Mouse (Mus musculus): ENCODE data around the gene Sox5.

Gene Sox5

DNA sequence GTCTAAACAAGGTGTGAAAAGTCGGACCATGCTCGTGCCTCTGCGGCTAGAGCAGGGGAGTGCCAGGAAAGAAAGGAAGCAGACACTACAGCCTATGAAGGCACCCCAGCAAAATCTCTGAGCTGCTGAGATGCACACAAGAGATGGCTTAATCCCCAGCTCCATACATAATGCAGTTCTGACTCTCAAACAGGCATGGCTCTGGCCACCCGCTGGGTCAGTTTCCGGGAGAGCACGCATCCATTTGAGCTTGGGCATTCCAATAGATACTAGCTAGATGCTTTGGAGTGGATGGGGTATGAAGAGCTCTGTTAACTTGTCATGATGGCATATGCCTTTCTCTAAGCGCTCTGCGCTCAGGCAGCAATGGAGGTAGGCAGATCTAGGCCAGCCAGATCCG, 132.9 kb downstream of the Sox5 start:
- no peak for DNase-seq

DNA sequence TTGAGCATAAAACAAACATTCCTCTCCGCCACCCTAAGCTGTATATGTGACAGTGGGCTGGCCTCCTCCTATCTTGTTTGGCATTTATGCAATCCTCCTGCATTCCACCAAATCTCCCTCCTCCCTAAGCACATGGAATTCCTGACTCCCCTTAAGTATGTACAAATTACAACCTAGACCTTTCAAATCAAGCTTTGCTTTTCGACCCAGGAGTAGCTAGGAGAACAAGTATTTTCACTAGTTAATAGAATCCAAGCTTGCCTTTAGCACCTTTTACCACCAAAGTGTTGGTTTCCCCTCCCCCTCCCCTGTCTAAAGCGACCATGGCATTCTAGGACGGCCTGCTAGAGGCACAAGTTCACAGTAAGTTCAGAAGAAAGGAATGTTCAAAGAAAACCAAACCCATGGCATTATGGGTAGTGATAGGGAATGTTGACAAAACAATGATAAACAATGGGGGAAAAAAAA, 133.6 kb downstream of the Sox5 start:
- no peak for DNase-seq

DNA sequence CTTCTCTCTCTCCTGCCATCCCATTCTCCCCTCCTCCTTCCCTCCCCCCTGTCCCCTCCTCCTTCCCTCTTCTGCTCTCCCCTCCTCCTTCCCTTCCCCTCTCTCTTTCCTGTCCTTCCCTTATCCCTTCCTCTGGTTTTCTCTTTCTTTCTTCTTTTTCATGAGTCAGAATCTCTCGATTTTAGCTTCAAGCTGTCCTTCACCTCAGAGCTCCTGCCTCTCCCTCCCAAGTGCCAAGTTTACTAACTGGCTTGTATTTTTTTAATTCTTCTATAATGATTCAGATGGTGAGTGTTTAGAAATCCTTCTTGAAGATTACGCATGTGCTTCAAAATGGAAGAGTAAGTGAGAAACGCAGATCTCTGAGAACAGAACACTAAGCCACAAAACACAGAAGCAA, 135.4 kb downstream of the Sox5 start:
- DNase-seq = no peak

DNA sequence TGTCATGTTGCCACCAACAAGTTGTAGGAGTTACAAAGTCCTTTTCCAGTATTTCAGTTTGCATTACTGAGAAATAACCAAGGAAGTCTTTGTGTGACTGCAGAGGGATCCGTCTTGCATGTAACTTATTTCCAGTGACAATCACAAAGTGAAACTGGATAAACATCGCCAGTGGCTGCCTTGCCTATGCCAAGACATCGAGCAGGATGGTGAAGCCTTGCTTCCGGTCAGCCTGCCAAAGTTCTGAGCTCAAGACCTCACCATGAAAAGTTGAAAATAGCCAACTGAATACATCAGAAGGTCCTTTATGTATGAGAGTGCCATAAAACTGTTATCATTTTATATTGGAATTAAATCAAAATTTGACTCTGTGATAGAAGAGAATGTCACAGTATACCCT, 136.0 kb downstream of the Sox5 start:
- DNase-seq = no peak

DNA sequence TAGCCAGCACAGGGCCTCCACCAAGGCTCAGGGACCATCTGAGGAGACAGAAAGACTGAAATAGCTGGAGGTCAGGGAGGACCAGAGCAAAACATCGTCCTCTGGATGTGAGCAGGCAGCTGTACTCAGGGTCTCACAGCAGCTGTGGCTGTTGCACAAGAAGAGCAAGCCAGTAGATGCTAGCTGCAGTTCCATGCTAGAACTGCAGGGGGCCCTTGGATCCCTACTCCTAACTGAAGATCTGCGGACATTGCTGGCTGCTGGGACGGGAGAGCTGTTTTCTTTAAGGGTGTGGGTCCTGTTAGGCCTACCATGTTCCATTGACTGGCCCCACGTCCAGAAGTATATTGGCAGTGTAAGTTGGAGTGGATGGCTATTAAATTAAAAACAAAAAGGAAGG, 137.1 kb downstream of the Sox5 start:
- peak; percentile 72 to 76 for DNase-seq

DNA sequence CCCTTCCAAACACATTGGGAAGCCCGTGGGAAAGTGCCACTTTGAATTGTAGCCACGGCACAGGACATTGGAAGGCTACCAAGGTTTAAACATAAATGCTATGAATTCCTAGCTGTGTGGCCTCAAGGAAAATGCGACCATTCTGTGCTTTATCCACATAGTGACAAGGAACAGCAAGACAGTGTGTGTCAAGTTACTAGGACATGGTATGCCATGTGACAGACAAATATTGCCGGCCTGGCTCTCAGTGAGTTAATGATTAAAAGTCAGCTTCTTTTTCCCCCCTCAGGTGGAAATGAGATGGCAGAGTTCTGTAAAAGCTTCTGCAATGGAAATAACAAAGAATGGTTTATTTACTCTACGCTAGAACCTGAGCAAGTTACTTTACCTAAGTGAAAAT, 138.2 kb downstream of the Sox5 start:
- DNase-seq = no peak

DNA sequence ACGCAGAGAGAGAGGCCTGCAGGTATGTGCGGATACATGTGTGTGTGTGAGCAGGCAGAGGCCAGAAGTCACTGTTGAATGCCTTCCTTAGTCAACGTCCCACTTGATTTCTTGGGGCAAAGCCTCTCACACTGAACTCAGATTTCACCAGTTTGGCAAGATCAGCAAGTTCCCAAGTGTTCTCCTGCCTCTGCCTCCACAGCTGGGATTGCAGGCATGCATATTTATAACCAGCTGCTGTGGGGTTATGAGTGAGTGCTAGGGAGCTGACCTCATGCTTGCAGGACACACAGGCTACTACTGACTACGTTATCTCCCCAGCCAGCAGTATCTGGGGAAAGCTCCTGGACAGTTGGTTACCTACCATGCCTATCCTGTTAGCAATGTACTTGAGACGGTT, 139.9 kb downstream of the Sox5 start:
- DNase-seq = no peak

DNA sequence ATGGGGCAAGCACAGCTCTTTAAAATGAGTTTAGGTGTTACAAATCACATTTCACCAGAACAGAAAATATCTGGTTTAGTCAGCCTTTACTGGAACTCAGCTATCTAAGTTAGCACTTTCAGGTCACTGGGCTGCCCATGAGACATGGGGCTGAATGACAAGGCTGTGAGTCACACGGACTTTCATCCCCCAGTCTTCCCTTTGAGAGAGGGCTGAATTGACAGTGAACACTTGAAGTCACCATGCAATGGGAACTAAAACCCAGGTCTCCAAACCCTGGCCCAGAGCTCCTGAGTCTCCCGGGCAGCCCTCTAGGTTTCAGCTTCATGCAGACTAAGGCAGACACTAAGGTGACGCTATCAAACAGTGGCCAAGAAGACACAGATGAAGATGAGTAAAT, 141.2 kb downstream of the Sox5 start:
- DNase-seq = no peak

DNA sequence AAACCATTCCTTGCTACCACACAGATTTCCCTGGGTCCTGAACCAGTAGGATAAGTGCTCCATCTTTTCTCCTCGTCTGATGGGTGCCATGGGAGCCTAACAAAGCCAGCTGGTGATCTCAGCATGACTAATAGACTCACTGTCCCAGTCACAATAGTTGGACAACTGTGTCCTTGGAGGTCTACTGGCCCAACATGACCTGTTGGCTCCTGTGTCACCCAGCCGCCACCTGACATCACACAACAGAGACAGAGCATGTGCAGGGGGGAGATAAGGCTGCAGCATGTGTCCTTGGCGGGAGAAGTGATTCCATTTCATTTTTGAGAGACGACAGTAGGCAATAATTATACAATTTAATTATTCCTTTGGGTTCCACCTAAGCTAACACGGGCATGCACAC, 143.2 kb downstream of the Sox5 start:
- no peak for DNase-seq

DNA sequence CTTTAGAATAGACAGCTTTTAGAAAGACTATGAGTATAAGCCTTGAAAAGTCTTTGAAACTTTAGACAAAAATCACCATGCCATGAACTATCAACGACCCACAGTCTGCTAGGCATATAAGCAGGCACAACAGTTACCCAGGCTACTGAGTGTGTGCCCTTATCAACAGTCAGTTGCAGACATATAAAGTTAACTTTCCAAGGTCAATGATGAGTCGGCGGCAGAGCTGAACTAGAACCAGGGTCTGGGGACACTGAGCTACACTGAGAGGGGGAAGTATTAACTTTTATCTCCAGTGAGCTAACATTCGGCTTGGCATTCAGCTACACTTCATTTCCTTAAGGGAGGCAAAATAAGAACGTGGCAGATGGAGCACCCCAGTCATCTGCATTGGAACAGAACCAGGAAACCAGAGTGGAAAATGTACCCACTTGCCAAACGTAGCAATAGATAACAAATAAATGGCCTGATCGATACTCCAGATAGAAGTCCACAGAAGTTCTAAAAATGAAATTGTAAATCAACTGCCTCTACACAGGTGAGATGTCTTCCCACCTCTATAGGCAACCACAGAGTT, 154.2 kb downstream of the Sox5 start:
- DNase-seq = no peak

DNA sequence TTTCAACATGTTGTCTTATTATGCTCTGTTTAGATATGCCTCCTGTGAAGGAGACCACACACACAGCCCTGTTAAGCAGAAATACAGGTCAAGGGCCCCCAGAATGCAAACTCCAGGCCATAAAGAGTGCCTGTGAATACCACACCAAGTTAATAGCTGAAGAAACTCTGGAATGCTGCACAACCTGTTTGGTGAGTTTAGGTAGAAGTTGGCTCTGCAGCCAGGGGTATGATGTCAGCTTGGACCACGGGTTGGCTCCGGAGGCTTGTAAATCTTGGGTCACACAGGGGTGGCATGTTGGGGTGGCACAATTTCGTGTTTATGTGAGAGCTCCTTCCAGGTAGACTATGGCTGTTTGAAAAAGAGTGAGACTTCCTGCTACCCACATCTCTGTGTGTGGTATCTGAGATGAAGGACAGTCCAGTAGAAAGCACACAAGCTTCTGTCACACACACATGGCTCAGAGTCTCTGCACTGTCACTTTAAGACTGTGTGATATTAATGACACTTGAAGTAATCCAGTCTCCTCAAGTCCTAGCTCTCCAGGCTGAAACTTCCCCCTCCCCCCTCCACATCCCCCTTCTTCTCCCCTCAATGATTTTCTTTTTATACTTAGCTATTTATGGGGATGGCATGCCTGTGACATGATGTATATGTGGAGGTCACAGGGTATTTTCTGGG, 160.5 kb downstream of the Sox5 start:
- DNase-seq = no peak

DNA sequence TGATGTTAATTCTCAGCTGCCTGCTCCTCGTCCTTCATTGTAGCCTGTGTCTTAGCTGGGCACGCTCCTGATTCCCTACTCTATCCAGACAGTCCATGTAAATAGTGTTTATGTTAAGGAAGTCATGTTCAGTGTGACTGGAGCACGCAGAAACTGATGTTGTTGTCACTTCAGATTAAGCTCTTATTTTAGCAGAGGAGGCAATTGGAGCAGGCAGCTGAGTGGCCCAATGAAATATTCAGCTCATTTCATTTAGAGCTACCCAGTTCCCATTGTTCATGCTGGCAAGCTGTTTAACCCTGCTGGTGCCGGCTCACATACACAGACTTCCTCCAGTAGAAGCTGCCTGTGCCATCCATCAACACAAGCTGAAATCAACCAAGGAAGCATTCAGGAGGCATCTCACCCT, 170.4 kb downstream of the Sox5 start:
- DNase-seq = no peak

DNA sequence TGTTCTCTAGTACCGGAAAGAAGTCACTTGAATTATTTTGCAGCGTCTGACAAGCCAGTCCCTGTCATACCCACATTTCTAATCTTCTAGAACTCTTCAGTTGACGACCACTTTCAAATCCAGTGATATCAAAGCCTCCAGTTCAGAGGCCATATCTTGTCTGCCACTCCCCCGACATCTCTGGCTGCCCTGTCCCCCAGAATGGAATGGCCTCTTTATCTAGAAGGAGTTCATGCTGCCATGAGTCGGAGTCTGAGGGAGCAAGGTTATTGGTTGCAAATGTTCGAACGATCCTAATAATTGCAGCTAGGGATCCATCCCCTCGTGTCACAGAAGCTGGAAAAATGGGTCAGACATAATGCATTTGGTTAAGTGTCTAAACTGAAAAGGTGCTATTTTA, 170.9 kb downstream of the Sox5 start:
- no peak for DNase-seq

DNA sequence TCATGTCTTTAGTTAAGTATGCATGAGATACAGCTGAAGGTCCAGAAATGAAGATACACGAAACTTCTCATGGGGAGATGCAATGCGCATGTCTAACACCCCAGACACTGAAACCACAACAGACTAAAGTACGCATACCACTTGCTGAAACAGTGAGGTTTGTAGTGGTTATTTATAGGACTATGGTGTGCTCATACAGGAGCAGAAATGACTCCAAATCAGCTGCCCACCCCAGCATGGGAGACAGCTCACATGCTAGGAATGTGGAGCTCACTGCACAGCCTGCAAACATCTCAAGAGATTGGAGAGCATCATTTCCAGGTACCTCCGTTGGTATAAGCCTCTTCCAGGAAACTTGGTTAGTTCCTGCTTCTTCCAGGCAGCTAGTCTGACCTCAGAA, 178.9 kb downstream of the Sox5 start:
- no peak for DNase-seq

DNA sequence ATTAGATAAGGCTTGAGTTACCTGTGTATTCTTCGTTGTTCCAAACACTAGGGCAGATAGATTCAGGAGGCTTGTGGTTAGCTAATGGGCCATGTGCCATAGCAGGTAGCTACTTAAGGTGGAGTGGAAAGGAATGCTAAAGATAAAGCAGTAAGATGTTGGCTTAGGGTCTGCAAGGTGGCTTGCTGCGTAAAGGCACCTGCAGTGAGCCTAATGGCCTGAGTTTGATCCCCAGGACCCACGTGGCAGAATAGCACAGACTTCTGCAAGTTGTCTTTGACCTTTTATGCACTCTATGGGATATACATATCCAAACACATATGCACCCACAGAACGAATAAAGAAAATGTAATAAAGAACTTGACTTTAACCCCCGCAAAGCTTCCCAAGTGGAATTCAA, 181.4 kb downstream of the Sox5 start:
- DNase-seq = no peak

DNA sequence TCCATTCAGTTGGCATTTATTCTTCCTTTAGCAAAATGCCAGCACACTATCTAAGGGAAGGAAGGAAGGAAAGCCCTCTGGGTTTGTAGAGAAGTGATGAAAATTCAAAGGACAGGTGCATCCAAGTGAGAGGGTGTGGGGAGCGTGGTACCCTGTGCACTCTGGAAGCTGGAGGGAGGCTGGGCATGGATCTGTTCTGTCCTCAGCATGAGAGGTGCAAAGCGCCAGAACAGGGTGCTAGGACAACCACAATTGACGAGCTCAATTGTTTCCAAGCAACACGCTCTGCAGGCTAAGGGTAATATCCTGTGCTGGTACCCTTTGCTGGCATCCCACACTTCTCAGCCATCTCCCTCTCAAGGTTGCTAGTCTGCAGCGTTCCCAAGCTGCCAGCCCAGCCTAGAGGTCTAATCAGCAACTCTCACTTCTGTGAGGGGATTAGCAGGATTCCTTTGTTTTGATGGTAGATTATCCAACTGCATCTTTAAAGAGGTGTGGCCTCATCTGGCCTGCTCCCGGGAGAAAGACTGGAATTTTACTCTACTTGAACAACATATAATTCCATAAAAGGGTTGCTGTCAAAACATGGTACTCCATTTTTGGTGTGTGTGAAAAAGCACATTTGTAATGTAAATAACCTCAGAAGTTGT, 183.3 kb downstream of the Sox5 start:
- DNase-seq = no peak

DNA sequence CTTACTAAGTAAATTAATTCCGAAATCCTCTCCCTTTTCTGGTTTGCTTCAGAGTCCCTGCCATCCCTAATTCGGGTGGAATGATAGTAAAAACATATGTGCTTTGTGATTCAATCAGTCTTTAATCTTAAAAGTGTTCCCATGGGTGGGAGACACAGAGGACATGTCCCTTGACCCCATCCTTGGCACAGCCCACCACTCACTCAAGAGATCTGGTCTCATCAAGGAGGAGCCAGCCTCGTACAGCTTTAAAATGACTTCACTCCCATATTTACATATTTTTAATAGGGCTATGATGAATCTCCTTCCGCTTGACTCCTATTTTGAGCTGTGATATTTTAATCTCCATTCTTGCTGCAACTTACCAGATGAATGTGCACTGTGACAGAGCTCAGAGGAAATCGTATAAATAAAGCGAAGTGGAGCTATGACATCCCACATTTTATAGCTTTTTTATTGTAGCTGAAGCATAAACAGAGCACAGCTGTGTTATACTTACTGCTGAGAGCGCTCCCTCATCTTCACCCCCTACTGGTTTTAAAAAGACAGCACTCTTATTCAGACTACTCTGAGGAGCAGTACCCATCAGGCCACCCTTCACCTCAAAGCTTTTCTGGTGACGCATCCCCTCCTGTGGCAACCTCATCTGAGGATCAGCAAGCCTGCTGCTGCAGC, 185.1 kb downstream of the Sox5 start:
- no peak for DNase-seq

DNA sequence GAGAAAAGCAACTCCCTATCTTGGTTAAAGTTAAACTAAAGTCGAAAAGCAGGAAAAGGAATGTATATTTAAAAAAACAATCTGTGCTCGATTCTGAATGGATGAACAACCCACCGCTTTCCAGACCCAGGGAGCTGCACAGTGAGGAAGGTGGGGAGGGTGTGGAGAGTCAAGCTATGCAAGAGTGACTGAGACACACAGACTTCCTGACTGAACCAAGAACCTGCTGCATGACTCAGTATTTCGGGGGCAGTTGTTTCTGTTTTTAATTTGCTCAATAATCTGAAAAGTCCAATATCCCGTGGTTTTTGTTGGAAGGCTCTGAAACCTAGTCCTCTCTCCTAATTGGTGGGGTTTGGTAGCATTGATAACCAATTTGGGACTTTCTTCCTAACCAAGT, 196.9 kb downstream of the Sox5 start:
- no peak for DNase-seq

DNA sequence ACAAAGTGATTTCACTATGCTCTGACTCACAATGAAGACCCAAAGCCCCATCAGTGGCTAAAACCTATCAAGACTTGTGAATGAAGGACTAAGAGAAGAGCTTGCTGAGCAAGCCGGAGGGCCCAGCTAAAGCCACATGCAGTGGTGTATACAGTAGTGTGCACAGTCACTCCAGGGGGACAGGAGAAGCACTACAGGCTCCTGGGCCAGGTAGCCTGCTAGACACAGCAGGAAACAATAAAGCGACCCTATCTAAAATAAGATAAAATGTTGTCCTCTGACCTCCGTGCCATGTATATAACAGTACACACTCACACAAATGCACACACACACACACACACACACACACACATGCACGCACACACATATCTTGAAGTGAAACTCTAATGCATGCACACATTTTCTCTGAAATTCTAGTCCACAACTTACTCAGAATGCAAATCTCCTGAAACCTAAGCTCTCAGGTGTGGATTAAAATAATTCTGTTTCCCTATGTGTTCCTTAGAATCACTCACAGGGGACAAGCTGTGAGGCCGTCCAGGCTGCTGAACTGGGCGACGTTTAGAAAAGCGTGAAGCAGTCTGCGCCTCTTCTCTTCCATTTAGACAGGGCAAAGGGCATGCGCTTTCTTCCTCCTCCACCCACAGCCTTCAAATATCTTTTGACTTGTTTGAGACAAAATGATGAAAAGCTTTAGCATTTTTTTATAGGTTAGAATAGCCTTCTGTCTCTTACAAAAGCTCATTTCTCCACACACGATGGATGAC, 197.5 kb downstream of the Sox5 start:
- DNase-seq = no peak

DNA sequence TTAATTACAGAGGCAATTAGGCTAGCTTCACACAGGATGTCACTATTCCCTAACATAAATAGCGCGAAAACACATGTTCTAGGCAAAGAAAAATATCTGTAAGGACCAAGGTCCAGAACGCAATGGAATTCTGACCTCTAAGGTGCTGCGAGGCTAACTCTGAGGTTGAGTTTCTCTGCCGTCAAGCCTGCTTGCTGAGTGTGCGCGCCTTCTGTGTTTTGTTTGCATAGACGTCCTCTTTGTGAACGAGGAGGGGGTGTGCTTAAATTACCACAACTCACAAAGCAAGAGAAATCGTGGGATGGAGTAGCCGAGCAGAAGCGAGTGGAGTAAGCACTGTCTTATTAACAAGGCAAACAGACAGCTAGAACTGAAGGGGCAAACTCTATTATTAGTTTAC, 202.5 kb downstream of the Sox5 start:
- DNase-seq = no peak

DNA sequence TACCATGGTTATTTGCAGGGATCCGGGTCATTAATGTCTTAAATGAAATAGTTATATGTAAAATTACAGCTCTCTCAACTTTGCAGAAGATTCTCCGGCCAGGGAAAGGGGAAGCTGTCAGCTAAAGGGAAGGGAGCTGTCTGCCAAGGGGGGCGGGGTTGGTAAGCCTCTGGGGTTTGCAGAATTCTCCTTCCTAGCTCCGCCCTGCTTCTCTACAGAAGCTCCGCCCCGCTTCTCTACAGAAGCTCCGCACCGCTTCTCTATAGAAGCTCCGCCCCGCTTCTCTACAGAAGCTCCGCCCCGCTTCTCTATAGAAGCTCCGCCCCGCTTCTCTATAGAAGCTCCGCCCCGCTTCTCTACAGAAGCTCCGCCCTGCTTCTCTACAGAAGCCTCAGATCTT, 210.9 kb downstream of the Sox5 start:
- peak; percentile 27 to 30 for DNase-seq

DNA sequence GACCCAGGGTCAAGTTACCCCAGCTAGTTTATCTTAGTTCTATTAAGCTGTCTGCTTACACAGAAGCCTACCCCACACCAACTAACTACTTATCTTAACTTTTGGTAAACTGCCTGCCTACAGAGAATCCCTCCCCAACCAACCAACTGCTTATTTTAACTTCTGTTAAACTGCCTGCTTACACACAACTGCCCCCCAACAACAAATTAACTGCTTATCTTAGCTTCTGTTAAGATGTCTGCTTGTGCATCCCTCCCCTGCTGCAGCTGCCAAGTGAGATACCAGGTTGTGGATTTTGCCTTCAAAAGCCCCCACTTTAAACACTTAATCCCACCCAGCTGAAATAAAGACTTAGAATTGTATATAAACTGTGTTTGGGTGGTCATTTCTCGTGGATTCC, 215.9 kb downstream of the Sox5 start:
- DNase-seq = no peak

DNA sequence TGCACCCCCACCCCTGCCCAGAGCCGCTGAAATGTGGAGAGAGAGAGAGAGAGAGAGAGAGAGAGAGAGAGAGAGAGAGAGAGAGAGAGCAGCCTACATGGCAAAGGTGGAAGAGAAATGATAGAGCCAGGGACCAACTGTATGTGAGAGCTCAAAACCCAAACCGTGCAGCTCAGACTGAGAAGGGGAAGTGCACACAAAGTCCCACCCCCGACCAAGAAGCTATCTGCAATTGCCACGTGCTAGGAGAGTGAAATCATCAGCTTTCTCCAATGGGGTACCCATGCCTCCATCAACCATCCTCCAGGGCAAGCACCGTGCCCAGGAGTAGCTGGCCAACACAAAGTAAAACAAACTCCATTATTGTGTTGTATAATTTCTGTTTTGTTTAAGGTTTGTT, 220.1 kb downstream of the Sox5 start:
- DNase-seq = no peak

All from B cell, adult 2 months (primary cell).